Mouse (Mus musculus): Measurements from ENCODE around the gene Rapgef4. TPM values are rescaled to one million over a fixed set of nuclear protein-coding genes. Genes with fewer than 3 reads are reported as not detected.

Rapgef4 gene
- 10 to 100 TPM; 14.1 to 15.0 TPM for total RNA-seq (2021)

DNA sequence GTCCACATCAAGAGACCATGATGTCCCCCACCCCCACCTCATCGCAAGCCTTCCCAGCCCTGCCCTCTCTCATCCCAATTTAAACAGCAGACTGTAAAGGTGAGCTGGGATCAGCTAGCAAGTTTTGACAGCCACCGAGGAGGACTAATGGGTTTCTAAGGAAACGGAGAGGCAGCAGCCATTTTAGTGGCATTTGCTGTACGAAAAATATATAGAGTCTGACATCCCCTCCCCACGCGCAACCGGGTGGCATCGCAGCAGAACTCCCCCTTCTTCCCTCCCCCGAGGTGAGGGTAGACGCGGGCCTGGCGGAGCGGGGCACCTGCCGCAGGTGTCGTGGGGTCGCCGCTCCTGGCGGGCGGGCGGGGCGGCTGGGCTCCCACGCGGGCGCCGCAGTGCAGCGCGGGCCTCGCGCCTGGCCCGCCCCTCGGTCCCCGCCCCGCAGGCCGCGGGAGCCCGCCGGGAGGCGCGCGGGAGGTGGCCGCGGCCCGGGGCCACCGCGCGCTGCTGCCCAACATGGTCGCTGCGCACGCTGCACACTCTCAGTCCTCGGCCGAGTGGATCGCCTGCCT lies at the start of gene Rapgef4:
Gene Rapgef4, plus strand, starts transcription at position 470 of the 572 bp plus-strand sequence.
- no peak for DNase-seq
- intact Hi-C loops (cut with DNase I): no loop called here

DNA sequence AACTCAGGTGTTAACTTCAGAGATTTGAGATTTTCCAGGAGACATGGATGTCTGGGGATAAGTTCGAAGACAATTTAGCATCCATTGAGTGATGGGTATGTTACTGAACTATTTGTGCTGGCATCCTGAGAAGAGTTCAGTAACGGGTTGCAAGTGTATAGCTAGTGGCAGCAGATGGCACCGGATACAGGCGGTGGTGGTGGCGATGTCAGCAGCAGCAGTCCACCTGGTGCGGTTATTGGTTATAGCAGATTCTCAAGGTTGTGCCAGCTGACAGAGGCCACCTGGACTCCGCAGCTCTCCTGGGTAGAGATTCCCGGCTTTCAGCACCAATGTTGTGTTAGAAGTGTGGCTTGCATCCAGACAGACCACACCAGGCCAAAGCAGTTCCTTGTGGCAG lies 47.0 kb upstream of the Rapgef4 start:
- DNase-seq: no peak
- intact Hi-C loops (cut with DNase I): no loop called here

DNA sequence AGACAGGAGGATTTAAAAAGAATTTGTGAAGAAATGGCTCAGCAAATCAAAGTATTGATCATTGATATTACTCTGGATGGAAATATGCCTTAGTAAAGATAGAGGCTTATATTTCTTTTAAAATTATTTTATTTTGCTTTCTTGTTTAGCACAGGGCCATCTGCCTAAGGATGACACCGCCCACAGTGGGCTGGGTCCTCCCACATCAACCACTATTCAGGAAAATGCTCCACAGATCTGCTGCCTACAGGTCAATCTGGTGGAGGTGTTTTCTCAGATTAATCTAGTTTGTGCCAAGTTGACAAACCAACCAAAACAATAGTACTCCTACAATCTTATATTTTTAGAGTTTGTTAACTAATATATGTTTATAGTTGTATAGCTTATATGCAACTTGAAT lies 44.3 kb upstream of the Rapgef4 start:
- no peak for DNase-seq
- intact Hi-C loops (cut with DNase I): loop anchor here (5.0 kb wide), 1 partner anchor 34 kb away; no protein-coding TSS in a partner anchor

DNA sequence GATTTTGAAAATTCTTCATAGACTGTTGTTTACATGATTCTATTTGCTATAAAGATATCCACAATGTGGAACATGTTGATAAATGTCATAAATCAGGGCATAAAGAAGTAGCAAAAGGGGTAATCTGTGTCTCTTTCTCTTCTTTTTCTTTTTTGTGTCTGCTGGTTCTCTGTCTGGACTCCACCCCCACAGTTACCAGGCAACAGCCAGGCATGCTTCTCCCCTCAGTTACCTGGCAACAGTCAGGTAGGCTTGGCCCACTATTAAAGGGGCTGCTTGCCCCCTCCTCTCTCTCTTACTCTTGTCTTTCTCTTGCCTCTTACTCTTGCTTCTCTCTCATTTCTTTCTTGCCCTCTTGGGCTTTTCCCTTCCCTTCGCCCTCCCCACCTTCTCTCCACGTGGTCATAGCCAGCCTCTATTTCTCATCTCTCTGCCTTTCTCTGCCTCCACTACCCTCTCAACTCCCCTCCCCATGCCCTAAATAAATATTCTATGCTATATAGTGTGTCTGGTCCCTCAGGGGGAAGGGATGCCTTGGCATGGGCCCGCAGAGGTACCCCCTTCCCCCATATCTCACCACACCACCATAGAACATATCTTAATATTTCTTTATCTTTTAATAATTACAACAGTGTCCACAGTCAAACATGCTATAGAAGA lies 43.3 kb upstream of the Rapgef4 start:
- intact Hi-C loops (cut with DNase I): loop anchor here (5.0 kb wide), 1 partner anchor 35 kb away; no protein-coding TSS in a partner anchor
- DNase-seq: no peak

DNA sequence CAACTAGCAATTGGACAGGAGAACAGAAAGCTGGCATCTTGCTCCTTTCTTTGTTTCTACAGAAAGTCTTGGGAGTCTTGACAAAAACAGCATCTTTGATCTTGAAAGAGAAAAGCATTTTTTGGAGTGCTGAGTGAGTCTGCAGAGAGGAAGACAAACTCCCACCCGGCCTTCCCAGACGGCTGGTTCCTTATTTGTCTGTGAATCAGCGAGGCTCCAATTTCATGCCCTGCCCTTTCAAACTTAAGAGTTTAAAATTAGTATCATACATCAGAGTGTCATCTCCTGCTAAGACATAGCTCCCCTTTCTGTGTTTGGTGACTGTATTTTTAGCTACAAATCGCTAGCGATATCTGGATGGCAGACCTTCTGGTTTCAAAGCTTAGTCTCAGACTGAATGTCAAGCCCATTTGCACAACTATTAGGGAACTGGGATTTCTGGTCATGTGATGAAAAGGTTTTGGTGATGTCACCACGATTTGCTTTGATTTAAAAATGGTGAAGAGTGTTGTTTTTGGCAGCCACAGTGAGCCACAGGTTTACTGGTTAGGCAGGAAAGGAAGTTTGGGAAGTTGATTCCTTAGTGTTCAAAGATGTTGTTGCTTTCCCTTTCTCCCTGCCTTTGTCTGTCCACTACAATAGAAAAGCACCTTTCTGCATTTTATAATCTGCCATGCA lies 42.2 kb upstream of the Rapgef4 start:
- peak in 1 of 2 experiments; percentile 10 for DNase-seq
- intact Hi-C loops (cut with DNase I): loop anchor here (5.0 kb wide), 1 partner anchor 37 kb away; no protein-coding TSS in a partner anchor

DNA sequence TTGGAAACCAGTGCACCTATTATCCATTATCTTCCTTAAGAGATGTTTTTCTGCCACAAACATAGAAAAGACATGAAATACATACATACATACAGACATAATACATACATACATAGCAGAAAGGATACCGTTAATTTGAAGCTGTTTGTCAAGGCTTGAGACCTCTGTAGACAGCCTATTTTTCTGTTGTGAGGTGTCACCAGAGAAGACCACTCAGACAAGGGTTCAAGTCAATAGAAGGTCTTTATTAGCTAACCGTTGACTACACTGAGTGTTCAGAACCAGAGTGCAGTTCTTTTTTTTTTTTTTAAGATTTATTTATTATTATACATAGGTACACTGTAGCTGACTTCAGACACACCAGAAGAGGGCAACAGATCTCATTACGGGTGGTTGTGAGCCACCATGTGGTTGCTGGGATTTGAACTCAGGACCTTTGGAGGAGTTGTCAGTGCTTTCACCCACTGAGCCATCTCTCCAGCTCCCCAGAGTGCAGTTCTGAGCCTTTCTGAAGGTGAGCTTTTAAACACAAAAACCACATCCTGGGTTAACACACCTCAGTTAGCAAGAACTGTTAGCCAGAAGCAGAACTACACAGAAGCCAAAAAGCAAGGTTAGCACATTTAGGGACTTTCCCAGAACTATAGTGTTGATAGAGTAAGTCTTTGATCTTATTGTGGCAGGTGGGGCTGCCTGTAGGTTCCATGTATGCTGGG lies 39.9 kb upstream of the Rapgef4 start:
- intact Hi-C loops (cut with DNase I): no loop called here
- DNase-seq: no peak

DNA sequence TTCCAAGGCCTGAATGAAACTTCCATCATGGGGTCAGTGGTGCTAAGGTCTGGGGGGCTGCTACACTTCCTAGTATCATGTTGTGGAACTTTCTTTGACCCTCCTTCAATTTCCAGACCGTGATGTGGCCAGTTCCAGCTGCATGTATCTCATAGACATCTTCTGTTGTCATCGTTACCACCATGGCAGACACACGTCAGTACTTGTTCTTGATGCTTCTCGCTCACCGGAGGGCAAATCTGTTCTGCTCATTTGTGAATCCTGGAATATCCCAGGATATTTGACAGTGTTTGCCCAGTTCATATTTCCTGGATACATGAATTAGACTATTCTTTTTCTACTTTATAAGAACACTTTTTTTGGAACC lies 39.3 kb upstream of the Rapgef4 start:
- intact Hi-C loops (cut with DNase I): no loop called here
- no peak for DNase-seq

DNA sequence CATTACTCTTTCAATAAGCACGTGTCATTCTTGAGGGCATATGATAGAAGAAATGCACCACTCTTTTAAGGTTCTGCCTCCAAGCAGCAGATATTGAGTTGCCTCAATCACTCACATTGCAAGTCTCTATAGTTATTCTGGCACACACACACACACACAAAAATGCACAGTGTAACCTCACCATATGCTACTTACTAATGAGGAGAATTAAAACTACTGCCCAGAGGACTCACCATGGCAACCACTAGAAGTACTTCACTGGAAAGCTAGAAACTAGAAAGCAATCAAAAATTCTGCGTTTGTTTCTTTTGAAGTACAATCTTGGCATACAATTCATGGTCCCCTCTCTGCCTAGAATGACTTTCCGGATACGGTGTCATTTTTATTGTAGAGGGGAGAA lies 29.8 kb upstream of the Rapgef4 start:
- intact Hi-C loops (cut with DNase I): no loop called here
- no peak for DNase-seq

DNA sequence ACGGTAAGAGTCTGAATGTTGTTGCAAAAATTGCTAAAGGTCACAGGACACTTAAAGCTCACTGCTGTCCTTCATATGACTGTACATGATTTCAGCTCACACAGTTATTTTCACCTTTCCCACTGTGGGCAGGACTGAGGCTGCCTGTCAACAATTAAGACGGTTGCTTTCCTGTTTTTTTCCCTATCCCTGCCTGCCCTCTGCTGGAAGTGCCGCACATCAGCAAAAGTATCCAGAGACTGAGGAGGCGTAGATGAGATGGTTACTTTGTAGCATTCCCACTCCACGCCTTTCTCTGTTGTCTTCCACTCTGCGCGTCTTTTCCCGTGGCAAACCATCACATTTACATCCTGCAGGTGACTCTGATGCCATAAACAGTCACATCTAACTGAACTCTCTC lies 25.4 kb upstream of the Rapgef4 start:
- intact Hi-C loops (cut with DNase I): loop anchor here (1.0 to 5.0 kb wide), 5 partner anchors 57 to 373 kb away; no protein-coding TSS in a partner anchor
- DNase-seq: peak; percentile 74 to 82

DNA sequence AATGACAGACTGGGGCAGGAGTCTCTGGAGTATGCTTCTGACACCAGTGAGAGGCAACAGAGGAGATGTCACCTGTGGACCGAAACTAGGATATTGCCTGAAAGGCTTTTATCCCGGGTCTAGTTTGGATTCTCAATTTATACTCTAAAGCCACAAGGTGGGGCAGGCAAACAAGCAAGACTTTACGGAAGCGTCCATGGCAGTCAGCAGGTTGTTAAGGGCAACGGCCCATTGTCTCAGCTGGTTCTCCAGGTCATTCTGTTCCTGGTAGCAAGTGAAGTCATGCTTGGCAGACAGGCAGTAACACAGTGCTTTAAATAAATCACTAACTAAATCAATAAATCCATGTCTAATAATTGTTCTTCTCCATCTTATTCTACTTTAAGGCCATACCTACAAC lies 24.6 kb upstream of the Rapgef4 start:
- DNase-seq: peak; percentile 20 to 32

DNA sequence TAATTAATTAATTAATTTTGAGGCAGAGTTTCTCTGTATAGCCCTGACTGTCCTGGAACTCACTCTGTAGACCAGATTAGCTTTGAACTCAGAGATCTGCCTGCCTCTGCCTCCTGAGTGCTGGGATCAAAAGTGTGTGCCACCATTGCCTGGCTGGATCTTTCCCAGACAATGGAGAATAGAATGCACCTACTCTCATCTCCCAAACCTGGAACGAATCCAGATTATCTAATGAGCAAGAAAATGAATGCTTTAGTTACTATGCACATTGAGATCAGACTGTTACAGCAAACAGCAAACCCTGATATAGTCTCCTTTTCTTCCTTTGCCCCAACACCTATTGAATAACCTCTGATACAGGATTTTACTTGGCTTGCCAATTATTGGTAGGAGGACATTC lies 23.1 kb upstream of the Rapgef4 start:
- intact Hi-C loops (cut with DNase I): loop anchor here (5.0 kb wide), 4 partner anchors 79 to 376 kb away; no protein-coding TSS in a partner anchor

More for the DNA sequence above, 24.6 kb upstream of the Rapgef4 start:
- intact Hi-C loops (cut with DNase I): loop anchor here (1.0 to 5.0 kb wide), 5 partner anchors 58 to 374 kb away; no protein-coding TSS in a partner anchor

DNA sequence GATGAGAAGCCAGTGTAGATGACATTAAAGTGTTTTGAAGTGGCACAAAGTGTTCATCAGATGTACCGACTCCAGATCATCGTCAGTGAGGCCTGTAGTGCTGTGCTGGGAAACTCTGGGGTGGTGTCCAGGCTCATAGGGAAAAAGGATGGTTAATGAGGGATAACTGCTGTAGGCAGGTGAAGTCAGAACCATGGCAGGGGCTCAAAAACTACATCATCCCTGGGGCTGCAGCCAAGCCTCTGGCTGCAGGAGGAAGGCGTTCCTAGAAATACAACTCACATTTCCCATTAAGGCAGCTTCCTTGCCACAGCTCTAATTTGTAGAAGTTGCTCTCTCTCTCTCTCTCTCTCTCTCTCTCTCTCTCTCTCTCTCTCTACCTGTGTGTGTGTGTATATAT lies 22.6 kb upstream of the Rapgef4 start:
- intact Hi-C loops (cut with DNase I): loop anchor here (5.0 kb wide), 4 partner anchors 79 to 376 kb away; no protein-coding TSS in a partner anchor
- peak; percentile 70 to 80 for DNase-seq

More for the DNA sequence above, 23.1 kb upstream of the Rapgef4 start:
- DNase-seq: no peak

DNA sequence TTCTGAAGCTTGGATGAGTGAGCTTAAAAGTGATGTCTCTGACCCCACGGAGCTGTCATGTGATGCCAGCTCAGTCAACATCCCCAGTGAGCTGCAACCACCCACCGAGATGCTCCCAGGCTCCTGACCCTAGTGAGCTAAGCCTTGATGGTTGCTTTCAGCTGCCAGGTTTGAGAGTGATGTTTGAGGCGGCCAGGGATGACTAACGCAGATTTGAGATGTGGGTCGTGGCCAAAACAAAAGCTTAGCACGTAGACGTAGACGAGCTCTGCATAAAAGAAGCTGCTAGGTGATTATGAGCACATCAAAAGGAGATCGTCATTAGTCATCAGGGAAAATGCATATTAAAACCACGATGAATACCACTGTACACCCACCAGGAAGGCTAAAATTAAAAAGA lies 16.8 kb upstream of the Rapgef4 start:
- intact Hi-C loops (cut with DNase I): no loop called here

DNA sequence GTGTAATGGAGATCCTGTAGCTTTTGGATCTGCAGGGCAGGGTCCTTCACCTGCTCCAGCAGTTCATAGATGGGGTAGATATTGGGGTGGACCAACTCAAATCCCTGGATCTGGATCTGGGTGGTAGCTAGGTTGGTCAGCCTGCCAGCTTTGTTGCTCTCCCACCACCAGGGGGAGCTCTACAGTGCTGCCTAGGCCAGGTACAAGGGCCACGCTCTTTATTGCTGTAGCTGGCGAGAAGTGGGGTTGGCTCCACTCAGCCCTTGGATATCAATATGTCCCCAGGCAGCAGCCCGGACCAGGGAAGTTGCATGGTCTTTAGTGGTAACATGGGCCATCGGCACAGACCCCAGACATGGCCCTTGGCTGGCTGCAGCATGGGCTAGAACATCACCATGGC lies 15.6 kb upstream of the Rapgef4 start:
- peak in 1 of 2 experiments; percentile 44 for DNase-seq
- intact Hi-C loops (cut with DNase I): no loop called here

More for the DNA sequence above, 16.8 kb upstream of the Rapgef4 start:
- no peak for DNase-seq

DNA sequence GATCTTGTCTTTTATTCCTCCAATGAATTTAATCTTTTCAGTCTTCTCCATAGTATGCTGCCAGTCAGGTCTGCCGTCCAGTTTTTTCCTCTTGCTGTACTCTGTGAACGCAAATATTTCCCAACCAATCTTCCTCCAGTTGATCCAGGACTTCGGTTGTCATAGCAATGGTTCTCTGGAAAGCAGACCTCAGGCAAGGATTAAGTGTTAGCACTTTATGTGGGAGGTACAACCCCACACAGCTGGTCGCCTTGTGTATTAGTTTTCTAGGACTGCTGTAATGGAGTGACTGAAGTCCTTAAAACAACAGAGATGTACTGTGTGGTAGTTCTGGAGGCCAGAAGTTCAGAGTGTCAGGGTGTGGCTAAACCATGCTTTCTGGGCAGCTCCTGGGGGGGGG lies 14.3 kb upstream of the Rapgef4 start:
- intact Hi-C loops (cut with DNase I): no loop called here
- DNase-seq: no peak

DNA sequence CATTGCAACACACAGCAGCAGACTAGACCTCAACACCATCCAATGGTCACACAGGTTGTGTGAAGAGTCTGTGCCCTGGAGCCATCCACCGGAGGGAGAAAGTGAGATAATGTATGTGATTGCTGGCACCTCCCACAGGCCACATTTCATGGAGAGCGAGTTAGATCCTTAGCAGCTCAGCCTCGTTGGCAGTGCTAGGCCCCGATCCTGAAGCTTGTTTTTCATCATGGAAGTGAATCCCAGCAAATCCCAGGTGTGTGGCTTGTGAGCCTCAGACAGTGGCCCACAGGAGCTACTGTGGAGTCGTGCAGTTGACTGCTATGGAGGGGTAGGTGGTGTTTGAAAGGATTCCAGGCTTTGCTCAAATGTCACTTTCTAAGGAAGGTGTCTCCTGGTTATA lies 13.2 kb upstream of the Rapgef4 start:
- intact Hi-C loops (cut with DNase I): no loop called here
- no peak for DNase-seq

DNA sequence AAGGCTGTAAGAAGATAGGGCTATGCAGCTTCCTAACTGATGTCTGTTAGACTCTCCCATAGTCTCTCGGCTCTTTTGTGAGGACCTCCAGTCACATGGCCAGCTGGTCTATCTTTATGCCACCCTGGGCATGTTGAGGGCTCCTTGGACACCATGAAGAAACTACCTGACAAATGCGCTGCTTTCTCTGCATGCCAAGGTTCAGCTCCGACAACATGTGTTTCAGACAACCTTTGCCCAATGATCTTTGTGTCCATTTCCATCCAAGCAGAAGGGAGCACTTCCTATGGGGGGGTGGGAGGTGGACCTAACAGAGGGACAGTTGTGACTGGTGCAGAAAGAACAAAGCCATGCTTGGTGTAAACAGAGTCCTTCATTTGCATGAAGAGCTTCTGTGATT lies 7.4 kb upstream of the Rapgef4 start:
- intact Hi-C loops (cut with DNase I): no loop called here
- no peak for DNase-seq

DNA sequence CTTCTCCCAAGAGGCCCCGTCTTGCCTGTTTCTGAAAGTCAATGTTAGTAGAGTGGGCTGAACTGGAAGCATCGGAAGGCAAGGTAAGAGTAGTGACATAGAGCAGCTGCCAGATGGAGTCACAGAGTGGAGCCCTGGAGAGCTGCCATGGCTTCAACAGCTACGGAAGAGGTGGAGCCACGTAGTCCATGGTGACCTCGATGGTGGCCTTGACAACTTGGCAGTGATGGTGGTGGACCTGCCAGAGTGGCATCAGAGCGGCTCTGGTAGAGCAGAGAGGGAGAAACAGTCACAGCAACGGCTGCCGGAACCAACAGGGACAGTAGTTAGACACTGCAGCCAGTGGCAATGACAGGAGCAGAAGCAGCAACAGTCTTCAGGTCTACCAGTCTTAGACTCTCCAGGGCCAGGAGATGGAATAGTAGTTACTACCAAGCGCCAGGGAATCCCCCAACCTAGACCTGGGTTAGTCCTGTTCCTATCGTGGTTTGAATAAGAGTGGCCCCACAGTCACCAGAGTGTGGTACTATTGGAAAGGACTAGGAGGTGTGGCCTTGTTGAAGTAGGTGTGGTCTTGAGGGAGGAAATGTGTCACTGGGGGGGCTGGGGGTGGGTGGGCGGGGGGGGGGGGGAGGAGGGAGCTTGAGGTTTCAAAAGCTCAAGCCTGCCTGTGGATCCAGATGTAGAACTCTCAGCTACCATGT lies 6.7 kb upstream of the Rapgef4 start:
- peak; percentile 57 to 66 for DNase-seq
- intact Hi-C loops (cut with DNase I): no loop called here

DNA sequence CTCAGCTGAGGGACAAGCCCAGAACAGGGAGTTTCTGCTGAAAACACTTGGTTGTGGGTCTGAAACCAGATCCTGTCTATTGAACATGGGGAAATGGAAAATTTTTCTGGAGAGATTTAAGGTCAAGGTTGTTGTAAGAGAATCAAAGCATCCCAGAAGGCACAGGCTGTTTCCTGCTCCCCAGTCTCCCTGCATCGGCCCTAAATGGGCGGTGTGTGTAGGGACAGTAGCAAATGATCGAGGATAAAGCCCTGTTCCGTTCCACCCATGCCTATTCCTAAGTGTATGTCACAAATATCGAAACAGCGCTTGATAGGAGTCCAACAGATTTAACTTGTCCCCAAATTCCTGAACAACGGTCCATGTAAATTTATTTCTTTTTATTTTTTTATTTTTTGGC lies 1.1 kb upstream of the Rapgef4 start:
- intact Hi-C loops (cut with DNase I): no loop called here
- no peak for DNase-seq

DNA sequence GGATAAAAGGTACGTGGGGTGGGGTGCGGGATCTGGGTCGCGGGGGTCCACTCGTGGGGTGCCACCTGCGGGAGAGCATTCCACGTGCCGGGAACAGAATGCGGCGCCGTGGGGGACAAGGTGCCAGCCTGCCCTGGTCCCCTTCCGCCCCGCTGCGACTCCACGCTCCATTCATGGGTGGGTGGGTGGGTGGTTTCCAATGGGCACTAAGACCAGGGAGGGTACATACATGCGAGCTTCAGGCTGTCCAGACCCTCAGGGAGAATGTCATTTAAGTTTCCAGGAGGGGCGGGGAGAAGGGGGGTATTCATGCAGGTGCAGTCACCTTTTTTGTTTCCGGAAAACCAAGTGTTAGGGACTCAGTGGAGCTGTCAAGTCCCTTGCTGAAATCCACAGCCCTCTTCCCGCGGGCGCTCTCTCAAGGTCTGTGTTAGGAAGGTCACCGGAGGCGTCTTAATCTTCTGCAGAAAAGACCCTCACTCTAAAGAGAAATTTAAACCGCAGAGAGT lies 357 bp downstream of the Rapgef4 start:
- intact Hi-C loops (cut with DNase I): no loop called here
- DNase-seq: peak in 1 of 2 experiments; percentile 21
